Mouse (Mus musculus) spleen, adult 18-20 months (tissue): Measurements from ENCODE around the gene Sh3rf1.

ENCODE experiments used
- DNase-seq, 2 experiments: peaks; one replicate each; pipeline ENCODE4 v3.0.0; 2022; ENCODE audit warnings: mixed read lengths in 2 of 2

Sh3rf1 gene

DNA sequence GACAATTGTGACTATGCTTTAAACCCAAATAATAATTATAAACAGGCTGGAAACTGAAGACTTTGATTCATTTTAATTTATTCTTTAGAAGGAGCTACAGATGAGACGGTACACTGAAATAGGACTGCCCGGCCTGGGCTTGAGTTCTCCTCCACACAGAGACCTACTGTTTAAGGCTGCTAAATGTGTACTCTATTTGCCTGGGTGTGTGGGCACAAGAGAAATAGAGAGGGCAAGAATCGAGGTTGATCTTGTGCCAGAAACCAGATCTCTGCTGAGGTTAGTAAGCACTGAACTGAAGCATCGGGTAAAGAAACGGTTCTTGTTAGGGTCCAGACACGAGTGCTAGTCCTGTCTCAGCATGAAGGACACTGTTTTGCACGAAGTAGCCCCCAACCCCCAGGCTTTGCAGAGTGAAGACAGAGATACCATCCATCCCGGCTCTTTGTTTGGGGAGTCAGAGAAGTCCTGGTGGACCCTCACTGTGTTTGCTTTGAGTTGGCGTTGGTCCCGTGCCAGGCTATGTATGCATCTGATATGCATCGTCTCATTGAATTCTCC lies 64.4 kb downstream of the Sh3rf1 start:
- no peak for DNase-seq

DNA sequence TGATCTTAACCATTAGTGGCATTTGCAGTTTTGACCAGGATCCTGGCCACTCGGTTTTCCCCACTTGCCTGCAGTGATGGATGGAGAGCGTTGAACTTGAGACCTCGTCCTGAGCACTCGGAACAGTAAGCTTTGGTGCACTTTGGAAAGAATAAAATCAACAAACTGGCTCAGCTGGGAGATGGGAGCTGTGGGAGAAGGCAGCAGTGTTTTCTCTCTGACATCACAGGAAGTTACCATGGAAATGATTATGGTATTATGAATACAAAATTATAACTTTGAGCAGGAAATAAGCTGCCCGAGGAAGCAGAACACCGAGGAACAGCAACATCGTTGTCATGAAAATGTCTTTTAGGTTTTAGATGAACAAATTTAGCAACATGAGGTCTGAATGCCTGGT lies 65.0 kb downstream of the Sh3rf1 start:
- DNase-seq, result no peak

DNA sequence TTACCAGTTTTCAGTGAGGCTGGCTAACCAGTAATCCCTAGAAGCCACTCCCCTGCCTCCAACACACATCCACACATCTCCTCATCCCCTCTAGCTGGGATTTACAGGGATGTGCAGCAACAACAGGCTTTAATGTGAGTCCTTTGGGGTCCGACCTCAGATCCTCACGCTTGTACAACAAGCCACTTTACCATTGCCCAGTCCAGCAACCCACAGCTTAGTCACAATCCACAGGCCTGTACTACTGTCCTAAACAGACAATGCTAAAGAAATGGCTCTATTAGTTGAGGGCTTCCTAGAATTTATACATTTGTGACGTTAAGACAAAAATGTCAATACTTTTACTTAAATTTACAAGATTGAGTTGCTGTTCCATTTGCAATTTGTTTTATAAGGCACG lies 71.4 kb downstream of the Sh3rf1 start:
- no peak for DNase-seq

DNA sequence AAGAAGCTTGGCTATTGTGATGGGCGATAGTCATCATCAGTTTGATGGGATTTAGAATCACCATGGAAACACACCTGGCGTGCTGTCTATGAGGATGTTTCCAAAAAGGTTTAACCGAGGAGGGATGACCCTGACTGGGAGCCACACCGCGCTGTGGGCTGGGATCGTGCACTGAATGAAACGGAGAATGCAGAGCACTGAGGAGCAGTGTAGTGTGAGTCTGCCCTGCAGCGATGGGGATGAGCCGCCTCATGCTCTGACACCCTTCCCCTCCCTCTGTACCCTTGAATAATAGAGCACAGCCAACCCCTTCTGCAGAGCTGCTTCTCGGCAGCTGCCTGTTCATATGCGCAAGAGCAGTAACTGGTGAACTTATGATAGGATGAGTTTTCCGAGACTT lies 71.8 kb downstream of the Sh3rf1 start:
- no peak for DNase-seq

DNA sequence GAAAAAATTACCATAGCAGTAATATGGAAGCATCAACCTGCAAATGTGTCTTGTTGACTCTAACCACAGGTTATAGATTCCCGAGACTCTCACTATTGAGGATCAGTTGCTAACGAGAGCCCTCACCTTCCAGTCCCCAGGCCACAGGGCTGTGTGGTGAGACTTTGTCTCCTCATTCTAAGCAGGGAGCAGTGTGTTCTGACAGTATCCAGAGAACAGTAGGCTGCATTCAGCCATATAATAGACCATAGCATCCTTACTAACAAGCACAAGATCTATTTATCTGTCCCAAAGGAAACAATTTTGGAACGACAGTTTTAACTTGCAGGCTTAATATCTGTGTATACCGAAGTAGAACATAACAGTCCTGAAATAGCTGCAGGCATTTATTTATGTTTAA lies 75.2 kb downstream of the Sh3rf1 start:
- no peak for DNase-seq

DNA sequence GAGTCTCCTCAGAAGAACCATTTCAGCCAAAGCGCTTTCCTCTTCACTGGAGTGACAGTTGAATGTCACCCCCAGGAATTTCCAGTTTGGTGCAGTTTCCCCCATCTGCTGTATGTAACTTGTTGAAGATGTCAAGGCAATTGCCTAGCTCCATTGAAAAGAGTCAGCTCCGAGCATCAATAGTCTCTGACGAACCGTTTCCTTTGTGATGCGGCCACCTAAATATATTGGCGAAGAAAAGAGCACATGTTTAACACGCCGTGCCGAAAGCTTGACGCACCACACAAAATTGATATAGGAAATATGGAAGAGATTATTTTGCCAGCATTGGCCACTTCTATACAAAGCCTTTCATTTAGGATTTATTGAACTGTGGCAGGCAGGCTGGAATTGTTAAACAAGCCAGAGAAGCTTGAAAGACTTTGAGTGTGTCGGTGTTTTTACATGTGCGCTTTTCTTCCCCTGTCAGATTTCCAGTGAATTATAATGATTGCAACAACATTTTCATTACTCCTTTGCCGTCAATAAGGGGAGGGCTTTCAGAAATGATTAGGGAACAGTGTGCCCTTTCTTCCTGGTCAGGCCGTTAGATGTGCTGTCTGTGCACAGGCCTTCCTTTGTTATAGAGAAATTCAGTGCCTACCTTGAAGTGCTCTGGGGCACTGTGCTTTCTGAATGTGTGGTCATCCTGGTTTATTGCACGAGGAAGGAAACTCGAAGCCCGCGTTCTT lies 77.8 kb downstream of the Sh3rf1 start:
- no peak for DNase-seq

DNA sequence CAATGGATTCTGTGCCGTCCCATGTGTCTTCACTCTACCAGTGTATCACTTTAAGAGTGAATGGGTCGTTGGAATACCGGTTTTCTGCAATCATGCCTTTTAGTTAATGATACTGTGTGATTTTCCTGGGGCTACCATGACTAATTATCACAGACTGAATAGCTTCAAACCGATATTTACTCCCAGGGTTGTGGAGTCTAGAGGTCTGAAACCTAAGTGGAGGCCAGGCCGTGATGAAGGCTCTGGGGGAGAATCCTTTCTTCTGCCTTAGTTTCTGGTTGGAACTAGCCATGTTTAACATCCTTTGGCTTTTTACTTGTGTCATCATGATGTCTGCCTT lies 78.3 kb downstream of the Sh3rf1 start:
- DNase-seq, result no peak

DNA sequence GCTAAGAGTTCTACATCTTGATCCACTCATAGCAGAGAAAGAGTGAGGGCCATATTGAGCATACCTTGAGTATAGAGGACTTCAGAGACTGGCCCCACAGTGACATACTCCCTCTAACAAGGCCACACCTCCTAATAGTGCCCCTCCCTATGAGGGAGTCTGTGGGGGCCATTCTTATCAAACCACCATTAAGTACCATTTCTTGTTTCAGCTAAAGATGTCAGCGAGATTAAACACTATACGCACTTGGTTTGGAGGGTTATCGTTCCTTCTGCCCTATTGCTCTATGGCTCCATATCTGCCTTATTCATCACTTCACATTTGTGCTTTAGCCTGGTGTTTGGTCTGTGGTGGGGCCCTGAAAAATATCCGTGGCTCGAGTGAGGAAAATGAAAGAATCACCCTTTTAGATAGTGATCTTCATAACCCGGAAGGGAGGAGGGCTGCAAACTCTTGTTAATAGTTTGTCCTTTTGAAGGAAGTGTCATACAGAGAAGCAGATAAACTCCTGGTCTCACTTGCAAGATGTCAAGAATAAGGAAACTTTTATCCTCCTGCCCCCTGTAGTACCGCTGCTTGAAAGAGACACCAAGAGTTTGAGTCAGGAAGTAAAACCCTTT lies 81.9 kb downstream of the Sh3rf1 start:
- DNase-seq, result no peak

DNA sequence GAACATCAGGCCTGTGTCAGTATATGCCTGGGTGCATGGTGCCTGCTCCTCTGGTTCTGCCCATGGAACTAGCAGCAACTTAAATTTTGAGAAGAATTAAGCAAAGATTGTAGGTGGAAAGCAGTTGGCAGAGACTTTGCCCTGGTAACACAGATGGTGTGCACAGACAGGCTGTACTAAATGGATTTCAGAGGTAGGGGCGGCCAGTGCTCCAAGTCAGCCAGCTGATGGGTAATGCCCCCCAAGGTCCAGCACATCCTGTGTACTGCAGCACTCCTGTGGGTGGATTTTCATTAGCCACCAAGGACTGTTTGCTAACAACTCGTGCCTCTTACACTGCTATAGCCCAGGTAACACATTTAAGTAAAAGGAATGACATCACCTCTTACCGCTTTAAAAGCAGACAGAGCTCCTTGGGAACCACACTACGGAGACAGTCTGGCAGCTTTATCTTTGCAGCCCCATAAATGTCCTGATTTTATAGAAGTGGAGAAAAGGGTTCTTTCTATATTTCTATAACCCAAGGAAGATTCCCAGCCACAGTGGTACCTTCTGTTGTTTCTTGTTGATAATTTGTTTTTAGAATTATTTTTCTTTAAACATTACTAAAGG lies 82.9 kb downstream of the Sh3rf1 start:
- DNase-seq, result no peak

DNA sequence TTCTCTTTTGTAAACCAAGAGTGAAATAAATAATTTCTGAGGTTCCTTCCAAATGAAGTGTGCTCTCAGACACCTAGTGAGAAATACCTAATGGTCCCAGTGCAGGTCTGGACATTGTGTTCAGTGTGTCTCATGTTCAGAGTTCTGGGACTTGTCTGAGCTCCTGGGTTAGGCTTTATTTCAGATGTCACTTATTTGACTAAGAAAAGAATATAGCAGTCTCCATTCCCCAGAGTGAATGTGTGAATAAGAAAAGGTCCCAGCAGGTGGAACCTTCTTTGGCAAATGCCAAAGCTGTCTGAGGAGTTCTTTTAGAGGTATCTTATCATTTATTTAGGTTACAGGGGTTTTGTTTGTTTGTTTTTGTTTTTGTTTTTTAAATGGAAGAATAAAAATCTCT lies 85.2 kb downstream of the Sh3rf1 start:
- no peak for DNase-seq

DNA sequence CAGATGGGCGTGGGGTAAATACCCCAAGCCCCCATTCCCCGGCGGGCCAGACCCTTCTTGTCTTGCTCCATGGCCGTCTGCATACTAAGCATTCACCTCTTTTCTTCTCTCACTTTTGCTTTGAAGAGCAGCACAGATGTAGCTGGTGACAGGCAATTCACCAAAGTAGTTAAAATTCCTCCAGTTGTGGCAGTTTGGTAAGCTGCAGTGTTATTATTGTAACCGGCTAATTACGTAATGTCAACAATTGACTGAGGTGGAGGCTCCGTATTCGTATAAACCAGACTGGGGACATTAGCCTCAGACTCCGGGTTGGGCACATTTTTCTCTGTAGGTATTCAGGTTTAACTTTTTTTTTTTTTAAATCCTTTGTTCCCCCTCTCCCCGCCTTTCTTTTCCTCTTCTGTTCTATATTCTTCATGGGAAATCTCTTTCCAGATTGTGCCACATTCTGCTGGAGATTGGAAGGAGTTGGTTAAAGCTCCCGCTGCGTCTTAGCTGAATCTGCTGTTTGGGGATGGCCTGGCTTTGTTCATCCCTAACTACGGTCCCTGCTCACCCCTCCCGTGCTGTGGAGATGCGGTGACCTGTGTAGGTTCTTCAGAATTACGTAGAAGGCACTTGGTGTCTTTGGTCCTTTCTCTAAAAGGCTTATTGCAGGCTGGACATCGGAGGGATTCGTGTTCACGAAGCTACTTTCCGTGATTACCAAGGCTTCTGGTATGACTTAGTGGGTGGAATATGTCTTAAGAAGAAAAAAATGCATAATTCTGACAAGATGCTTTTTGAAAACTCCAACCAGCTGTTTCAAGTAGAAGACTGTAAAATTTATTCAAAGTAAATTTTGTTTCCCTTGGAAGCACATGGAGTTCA lies 86.1 kb downstream of the Sh3rf1 start:
- DNase-seq, result no peak

DNA sequence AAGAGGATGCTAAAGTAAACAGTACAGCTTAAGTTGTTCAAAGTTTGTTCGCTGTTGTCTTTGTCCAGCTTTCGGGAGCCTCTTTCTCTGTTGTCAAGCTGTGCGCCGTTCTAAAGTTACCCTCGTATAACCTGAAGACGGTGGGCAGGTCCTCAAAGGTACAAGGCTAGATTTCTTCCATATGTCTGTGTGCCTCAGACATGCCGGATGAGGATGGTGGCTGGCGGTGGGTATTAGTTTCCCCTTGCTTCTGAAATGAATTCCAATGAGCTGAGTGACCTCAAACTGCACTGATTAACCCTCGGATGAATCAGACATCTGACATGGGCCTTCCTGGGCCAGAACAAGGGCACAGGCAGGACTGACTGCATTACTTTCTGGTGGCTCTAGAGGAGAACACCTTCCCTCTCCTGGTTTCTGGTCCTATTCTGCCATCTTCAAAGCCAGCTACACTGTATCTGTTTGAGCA lies 86.8 kb downstream of the Sh3rf1 start:
- no peak for DNase-seq

DNA sequence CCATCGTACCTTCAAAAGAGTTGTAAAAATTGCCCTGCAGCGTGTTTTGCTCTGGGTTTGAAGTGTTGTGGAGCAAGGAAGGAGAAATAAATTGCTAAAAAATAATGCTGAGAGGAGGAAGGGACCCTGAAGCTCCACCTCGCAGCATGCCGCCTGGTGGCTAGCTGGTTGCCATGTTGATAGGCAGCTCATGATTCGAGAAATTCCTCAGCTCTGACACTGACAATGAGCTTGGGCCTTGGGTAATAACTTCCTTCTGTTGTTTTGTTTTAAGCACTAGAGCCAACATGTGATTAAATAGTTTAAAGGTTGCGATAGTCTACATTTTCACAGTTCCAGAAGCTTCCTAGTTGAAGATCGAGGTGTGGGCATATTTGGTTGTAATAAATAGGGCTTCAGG lies 89.3 kb downstream of the Sh3rf1 start:
- no peak for DNase-seq

DNA sequence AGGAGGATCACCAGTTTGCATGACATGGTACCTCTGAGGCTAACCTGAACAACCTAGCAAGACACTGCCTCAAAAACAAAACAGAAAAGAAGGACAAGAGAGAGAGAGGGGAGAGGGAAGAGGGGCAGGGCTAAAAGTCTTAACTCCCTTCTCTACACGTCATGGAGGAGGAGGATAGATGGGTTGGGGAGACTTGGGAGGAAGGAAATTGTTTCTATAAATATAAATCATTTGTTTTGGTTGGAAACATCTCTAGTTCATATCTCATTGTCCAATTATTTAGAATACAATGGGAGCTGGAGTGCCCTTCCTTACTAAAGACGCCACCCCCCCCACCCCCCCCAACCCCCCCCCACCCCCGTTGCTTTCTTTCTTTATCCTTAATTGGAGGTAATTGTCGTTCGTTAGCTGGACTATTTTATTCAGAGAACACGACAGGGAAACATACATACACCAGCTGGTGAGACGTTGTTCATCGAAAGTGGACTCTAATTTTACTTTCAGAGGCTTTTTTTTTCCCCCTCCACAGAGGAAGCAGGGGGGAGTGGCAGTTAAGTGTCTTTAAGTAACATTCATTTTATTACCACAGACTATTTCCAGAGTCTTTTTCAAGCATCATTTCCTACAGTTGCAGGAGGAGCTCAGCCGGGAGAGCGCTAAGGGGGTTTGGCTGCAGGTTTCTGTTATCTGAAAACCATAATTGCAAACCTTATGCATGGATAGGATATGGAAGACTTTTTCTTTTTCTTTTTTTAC lies 92.5 kb downstream of the Sh3rf1 start:
- DNase-seq, result no peak

DNA sequence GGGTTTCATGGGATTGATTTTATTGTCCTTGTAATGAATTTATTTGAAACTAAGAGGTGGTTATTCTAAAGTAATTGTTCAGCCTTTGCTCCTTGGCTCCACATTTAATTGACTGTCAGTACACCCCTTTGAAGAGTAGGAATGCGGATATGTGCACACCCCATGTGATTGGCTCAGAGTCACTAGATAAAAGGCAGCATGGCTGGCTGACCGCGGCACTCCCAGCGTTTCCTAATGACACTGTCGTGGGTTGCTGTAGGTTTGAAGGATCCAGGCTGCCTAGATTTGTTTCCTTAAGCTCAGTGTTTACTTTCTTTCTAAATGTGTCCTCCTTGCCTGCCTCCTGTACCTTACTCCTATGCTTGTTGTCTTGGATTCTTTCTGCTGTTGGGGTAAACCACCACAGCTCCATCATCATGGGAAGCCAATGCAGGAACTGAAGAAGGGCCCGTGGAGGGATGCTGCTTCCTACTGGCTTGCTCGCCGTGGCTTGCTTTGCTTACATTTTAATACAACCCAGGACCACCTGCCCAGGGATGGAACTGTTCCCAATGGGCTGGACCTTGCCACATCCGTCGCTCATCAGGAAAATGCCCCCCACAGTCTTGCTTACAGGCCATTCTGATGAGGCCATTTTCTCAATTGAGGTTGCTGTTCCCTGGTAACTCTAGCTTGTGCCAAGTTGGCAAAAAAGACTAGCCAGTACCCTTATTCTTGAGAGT lies 93.3 kb downstream of the Sh3rf1 start:
- DNase-seq, result no peak

DNA sequence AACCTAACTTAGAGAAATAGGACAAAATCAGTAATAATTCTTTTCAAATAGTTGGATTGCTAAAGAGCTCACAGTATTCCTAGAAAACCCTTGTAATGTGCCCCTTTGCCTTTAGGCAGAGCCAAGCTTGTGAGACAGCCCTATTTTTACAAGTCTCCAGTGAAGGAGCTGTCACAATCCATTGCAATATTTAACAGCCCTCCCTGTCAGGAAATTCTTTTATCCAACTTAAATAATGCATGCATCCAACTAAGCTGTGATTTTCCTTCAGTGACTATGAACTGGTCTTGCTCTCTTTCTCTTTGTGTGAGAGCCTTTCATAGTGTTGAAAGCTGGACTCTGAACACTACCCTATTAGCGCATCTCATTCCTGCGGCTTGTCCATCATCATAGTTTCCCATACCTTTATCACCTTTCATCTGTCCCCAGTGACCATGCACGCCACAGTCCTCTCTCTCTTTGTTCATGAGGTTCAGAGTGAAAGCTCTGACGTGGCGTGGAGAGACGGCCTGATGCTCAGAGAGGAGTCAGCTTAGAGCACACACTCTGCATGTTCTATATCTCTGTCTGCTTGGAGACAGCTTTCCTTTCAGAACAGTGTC lies 94.0 kb downstream of the Sh3rf1 start:
- DNase-seq, result no peak

DNA sequence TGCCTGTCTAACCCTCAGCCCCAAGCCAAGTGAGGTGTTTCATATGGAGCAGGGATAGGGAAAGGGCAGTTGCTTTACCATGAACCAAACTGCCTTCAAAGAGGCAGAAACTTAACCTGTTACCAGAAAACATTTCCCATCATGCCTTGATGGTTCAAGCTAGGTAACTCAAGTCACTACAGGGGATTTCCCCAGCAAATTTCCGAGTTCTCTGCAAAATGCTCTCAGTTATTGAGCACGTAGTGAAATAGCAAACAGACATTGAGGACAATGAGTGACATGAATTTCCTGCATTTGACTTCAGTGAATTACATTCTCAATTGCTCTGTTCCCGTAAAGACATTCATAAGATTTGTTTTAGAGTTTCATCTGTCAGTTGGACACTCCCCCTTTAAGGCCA lies 97.5 kb downstream of the Sh3rf1 start:
- no peak for DNase-seq

DNA sequence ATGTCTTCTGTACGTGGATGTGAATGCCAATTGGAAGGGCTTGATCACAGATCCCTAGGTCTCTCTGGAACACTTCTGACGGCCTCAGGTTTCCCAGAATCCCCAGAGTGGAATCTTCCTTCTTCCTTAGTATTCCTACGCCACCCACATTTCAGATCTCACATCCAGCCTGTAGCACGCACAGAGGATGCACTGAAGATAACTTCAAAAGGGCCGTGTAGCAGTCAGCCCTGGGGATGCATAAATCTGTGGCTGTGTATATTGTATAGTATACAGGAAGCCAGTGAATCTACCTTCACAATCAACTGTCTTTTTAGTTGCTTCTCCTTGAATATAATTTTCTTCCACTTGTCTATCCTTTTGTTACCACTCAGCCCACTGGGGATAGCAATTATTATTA lies 98.1 kb downstream of the Sh3rf1 start:
- DNase-seq, result no peak

DNA sequence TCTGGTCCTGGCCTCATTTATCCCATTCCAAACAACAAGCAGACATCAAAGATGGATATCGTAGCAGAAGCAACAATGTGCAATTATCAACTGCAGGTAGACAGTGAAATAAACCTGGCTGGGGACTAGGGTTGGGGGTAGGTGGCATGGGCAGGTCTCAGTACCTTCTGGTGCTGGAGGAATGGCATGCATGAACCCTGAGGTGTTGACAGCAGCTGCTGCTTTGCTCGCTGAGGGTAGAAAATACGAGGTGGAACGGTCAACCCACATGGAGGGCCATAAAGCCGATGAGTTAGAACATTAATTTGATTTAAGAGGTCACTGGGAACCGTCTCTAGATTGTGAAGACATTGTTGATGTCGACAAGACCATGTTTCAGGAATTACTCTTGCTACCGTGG lies 98.8 kb downstream of the Sh3rf1 start:
- DNase-seq, result no peak

DNA sequence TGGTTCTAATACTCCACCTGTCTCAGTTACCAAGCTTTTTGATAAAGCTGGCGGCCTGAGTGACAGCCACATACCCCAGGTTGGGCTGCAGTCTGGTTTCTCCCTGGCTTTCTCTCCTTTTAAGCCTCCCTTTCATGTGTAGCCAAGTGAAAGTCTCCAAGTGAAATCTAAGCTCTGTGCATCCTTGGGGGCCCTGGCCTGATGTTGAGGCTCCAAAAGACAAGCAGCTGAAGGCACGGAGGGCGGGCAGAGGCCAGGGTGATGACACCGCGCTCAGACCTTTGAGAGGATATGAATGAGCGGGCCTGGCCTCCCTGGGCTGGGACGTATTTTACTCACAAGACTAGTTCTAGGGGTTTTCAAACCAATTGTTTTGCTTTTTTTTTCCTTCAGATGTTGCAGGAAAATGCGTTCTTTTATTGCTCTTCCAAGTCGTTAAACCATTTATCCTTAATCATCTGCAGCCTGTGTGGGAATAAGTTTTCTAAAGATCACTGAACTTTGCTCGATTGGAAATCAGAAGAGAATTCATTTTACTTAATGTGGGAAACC lies 100.8 kb downstream of the Sh3rf1 start:
- no peak for DNase-seq
